13 mouse cellular contexts compared by ENCODE assay signal in genomic region chr7:141371942-141372595, GRCm38 (mm10). TPM values are rescaled to one million over a fixed set of nuclear protein-coding genes. Genes with fewer than 3 reads are reported as not detected.
DNase-seq lines count a peak whose midpoint lies in the region; ATAC-seq and TF ChIP-seq lines count a peak whose summit lies in the region.
"Had no signal": no experiment of that assay in that cellular context is flagged by ENCODE, and none has a peak within 500 bp of the region (broad histone marks: within the 10 kb centered on the region; RNA-seq: fewer than 3 reads in every experiment).

No protein-coding gene starts in this region.

- no peaks in the 10 kb centered on the region for H3K9me3 ChIP-seq in liver, embryonic 12.5 days (replicated peaks)
- H3K9me3 ChIP-seq in liver, embryonic 11.5 days (ENCODE audit: control insufficient read depth, low read length) = no peaks in the 10 kb centered on the region
- H3K9me3 ChIP-seq in stomach, postnatal 0 days (ENCODE audit: control insufficient read depth, low read length) = no peaks in the 10 kb centered on the region
- no peaks in the 10 kb centered on the region for H3K9me3 ChIP-seq in hindbrain, embryonic 11.5 days (ENCODE audit: control insufficient read depth, low read length)
- no peaks in the 10 kb centered on the region for H3K9me3 ChIP-seq in forebrain, postnatal 0 days (ENCODE audit: low read length)
- H3K9me3 ChIP-seq: embryonic facial prominence, embryonic 13.5 days; limb, embryonic 12.5 days; neural tube, embryonic 15.5 days had no signal

- TF ChIP-seq CTCF in stomach, postnatal 0 days (IDR thresholded peaks at IDR 0.05; ENCODE audit: low read depth) = no peak
- no peak for TF ChIP-seq CTCF in forebrain, postnatal 0 days (IDR thresholded peaks at IDR 0.05; ENCODE audit: low read depth)

- H3K9ac ChIP-seq in liver, embryonic 12.5 days = no peak overlapping the region
- H3K9ac ChIP-seq in liver, embryonic 11.5 days (ENCODE audit: low read depth, low read length) = no peak overlapping the region
- no peak overlapping the region for H3K9ac ChIP-seq in stomach, postnatal 0 days (ENCODE audit: low read length)
- no peak overlapping the region for H3K9ac ChIP-seq in hindbrain, embryonic 11.5 days (ENCODE audit: low read depth, low read length)
- no peak overlapping the region for H3K9ac ChIP-seq in forebrain, postnatal 0 days
- H3K9ac ChIP-seq: embryonic facial prominence, embryonic 13.5 days; limb, embryonic 12.5 days; neural tube, embryonic 15.5 days had no signal

- H3K27ac ChIP-seq in liver, embryonic 12.5 days = 0 out of 2 replicates have a peak overlapping the region, but pooled peaks have one; percentile 31
- no peak overlapping the region for H3K27ac ChIP-seq in liver, embryonic 11.5 days (ENCODE audit: low read depth, low read length)
- no peak overlapping the region; the same call in 1 of the 2 replicates for H3K27ac ChIP-seq in stomach, postnatal 0 days (replicated peaks)
- H3K27ac ChIP-seq in hindbrain, embryonic 11.5 days (ENCODE audit: low read depth, low read length) = no peak overlapping the region
- H3K27ac ChIP-seq in forebrain, postnatal 0 days (ENCODE audit: low read depth, low read length) = no peak overlapping the region
- H3K27ac ChIP-seq: embryonic facial prominence, embryonic 13.5 days; limb, embryonic 12.5 days; neural tube, embryonic 15.5 days had no signal

- peaks cover 25% of the 10 kb centered on the region for H3K4me1 ChIP-seq in liver, embryonic 12.5 days
- peaks cover 3% of the 10 kb centered on the region; the same call in 1 of the 2 replicates for H3K4me1 ChIP-seq in liver, embryonic 11.5 days (replicated peaks; ENCODE audit: control insufficient read depth, insufficient read depth, low read length)
- no peaks in the 10 kb centered on the region for H3K4me1 ChIP-seq in stomach, postnatal 0 days (replicated peaks; ENCODE audit: control insufficient read depth, insufficient read depth)
- no peaks in the 10 kb centered on the region for H3K4me1 ChIP-seq in hindbrain, embryonic 11.5 days (replicated peaks; ENCODE audit: control insufficient read depth, insufficient read depth, low read length)
- no peaks in the 10 kb centered on the region for H3K4me1 ChIP-seq in forebrain, postnatal 0 days (ENCODE audit: insufficient read depth)
- H3K4me1 ChIP-seq: limb, embryonic 12.5 days; neural tube, embryonic 15.5 days had no signal

- H3K36me3 ChIP-seq in liver, embryonic 12.5 days = no peaks in the 10 kb centered on the region
- no peaks in the 10 kb centered on the region for H3K36me3 ChIP-seq in liver, embryonic 11.5 days (ENCODE audit: control insufficient read depth, insufficient read depth, low read length)
- H3K36me3 ChIP-seq in stomach, postnatal 0 days (ENCODE audit: control insufficient read depth, insufficient read depth, low read length) = no peaks in the 10 kb centered on the region
- H3K36me3 ChIP-seq in hindbrain, embryonic 11.5 days (ENCODE audit: control insufficient read depth, insufficient read depth, low read length) = no peaks in the 10 kb centered on the region
- no peaks in the 10 kb centered on the region for H3K36me3 ChIP-seq in forebrain, postnatal 0 days (ENCODE audit: insufficient read depth)
- H3K36me3 ChIP-seq: embryonic facial prominence, embryonic 13.5 days; limb, embryonic 12.5 days; neural tube, embryonic 15.5 days had no signal

- no peak for ATAC-seq in liver, embryonic 12.5 days
- ATAC-seq in liver, embryonic 11.5 days (replicated peaks; ENCODE audit: low FRiP score) = no peak
- ATAC-seq in stomach, postnatal 0 days (ENCODE audit: low FRiP score, low TSS enrichment) = peak; percentile 87
- no peak for ATAC-seq in hindbrain, embryonic 11.5 days (ENCODE audit: low FRiP score)
- no peak for ATAC-seq in forebrain, postnatal 0 days

- no peak for DNase-seq in liver, embryonic 11.5 days (ENCODE audit: low spot score)
- DNase-seq in R1 (ENCODE audit: low read depth, low spot score) = peak; percentile 57
- DNase-seq in kidney, postnatal 36 days = peak; percentile 17 to 50
- no peak for DNase-seq in stomach, postnatal 0 days (ENCODE audit: low spot score)
- DNase-seq in hindbrain, embryonic 11.5 days (ENCODE audit: low spot score) = no peak
- DNase-seq in left cerebral cortex, adult 8-10 months (ENCODE audit: low spot score in 2 of 2) = no peak
- no peak for DNase-seq in forebrain, postnatal 0 days
- DNase-seq: cerebellum, adult 9-11 months; thymus, postnatal 36 days had no signal

- no peak overlapping the region for H3K4me3 ChIP-seq in liver, embryonic 12.5 days
- no peak overlapping the region for H3K4me3 ChIP-seq in liver, embryonic 11.5 days (ENCODE audit: low read depth, low read length)
- no peak overlapping the region for H3K4me3 ChIP-seq in stomach, postnatal 0 days (ENCODE audit: low read depth, low read length)
- H3K4me3 ChIP-seq in hindbrain, embryonic 11.5 days (ENCODE audit: low read depth, low read length) = no peak overlapping the region
- H3K4me3 ChIP-seq in forebrain, postnatal 0 days (ENCODE audit: low read depth, low read length) = no peak overlapping the region
- H3K4me3 ChIP-seq: embryonic facial prominence, embryonic 13.5 days; limb, embryonic 12.5 days; neural tube, embryonic 15.5 days had no signal

- no peak for TF ChIP-seq EP300 in stomach, postnatal 0 days (optimal IDR thresholded peaks at IDR 0.05)

- WGBS in liver, embryonic 12.5 days (ENCODE audit: insufficient replicate concordance) = 48% methylated on average over 6 of the region's 6 CpGs
- WGBS in liver, embryonic 11.5 days = 48% methylated on average over 6 of the region's 6 CpGs
- 30% methylated on average over 6 of the region's 6 CpGs for WGBS in stomach, postnatal 0 days
- WGBS in hindbrain, embryonic 11.5 days = 76% methylated on average over 6 of the region's 6 CpGs
- WGBS in forebrain, postnatal 0 days = 79% methylated on average over 6 of the region's 6 CpGs

- H3K27me3 ChIP-seq in liver, embryonic 12.5 days (replicated peaks) = no peaks in the 10 kb centered on the region
- H3K27me3 ChIP-seq in liver, embryonic 11.5 days (replicated peaks; ENCODE audit: control insufficient read depth, insufficient read depth, low read length) = no peaks in the 10 kb centered on the region
- H3K27me3 ChIP-seq in stomach, postnatal 0 days (ENCODE audit: control insufficient read depth, insufficient read depth, low read length) = no peaks in the 10 kb centered on the region
- no peaks in the 10 kb centered on the region for H3K27me3 ChIP-seq in hindbrain, embryonic 11.5 days (ENCODE audit: control insufficient read depth, insufficient read depth, low read length)
- H3K27me3 ChIP-seq in forebrain, postnatal 0 days (ENCODE audit: insufficient read depth, low read length) = no peaks in the 10 kb centered on the region
- H3K27me3 ChIP-seq: embryonic facial prominence, embryonic 13.5 days; limb, embryonic 12.5 days; neural tube, embryonic 15.5 days had no signal

- H3K4me2 ChIP-seq in liver, embryonic 12.5 days = no peak overlapping the region
- no peak overlapping the region for H3K4me2 ChIP-seq in liver, embryonic 11.5 days
- no peak overlapping the region for H3K4me2 ChIP-seq in stomach, postnatal 0 days (replicated peaks; ENCODE audit: low read depth)
- no peak overlapping the region for H3K4me2 ChIP-seq in hindbrain, embryonic 11.5 days (replicated peaks; ENCODE audit: low read depth, low read length)
- no peak overlapping the region for H3K4me2 ChIP-seq in forebrain, postnatal 0 days (ENCODE audit: low read depth)
- H3K4me2 ChIP-seq: embryonic facial prominence, embryonic 13.5 days; limb, embryonic 12.5 days; neural tube, embryonic 15.5 days had no signal

RNA-seq across cellular contexts. Expression of gene Taldo1, which starts 19.9 kb away (rescaled TPM):
- 516 and 525 TPM in 2 replicates for polyA plus RNA-seq in liver, embryonic 12.5 days (2016; fragmentation: Nextera tagmentation; extraction: Ambion mirVana)
- polyA plus RNA-seq in liver, embryonic 11.5 days (2014; fragmentation: Nextera tagmentation; extraction: Ambion mirVana) = 442 and 472 TPM in 2 replicates
- polyA plus RNA-seq in stomach, postnatal 0 days (2015; fragmentation: Nextera tagmentation; extraction: Ambion mirVana) = 459 and 468 TPM in 2 replicates
- 389 and 395 TPM in 2 replicates for polyA plus RNA-seq in hindbrain, embryonic 11.5 days (2014; fragmentation: Nextera tagmentation; extraction: Ambion mirVana)
- 100 to 1,000 TPM in 3 of 4 experiments, 10 to 100 TPM in 1; 99.3 to 109 (median 106) TPM for total RNA-seq in left cerebral cortex, adult 8-10 months (2022)
- total RNA-seq in forebrain, postnatal 0 days (2014; rRNA removed) = 224 and 297 TPM in 2 replicates
- 304 and 352 TPM in 2 replicates for polyA plus RNA-seq in forebrain, postnatal 0 days (2015; fragmentation: Nextera tagmentation; extraction: Ambion mirVana)

RNA-seq across cellular contexts. Expression of gene Eps8l2, which starts 33.4 kb away (rescaled TPM):
- polyA plus RNA-seq in liver, embryonic 12.5 days (2016; fragmentation: Nextera tagmentation; extraction: Ambion mirVana) = 4.9 and 5.6 TPM in 2 replicates
- 5.4 and 7.7 TPM in 2 replicates for polyA plus RNA-seq in liver, embryonic 11.5 days (2014; fragmentation: Nextera tagmentation; extraction: Ambion mirVana)
- polyA plus RNA-seq in stomach, postnatal 0 days (2015; fragmentation: Nextera tagmentation; extraction: Ambion mirVana) = 86.1 and 96.5 TPM in 2 replicates
- 2.1 and 2.6 TPM in 2 replicates for polyA plus RNA-seq in hindbrain, embryonic 11.5 days (2014; fragmentation: Nextera tagmentation; extraction: Ambion mirVana)
- 1 to 10 TPM; 5.4 to 7.9 (median 6.4) TPM for total RNA-seq in left cerebral cortex, adult 8-10 months (2022)
- 1.0 and 1.1 TPM in 2 replicates for total RNA-seq in forebrain, postnatal 0 days (2014; rRNA removed)
- 0.74 and 0.82 TPM in 2 replicates for polyA plus RNA-seq in forebrain, postnatal 0 days (2015; fragmentation: Nextera tagmentation; extraction: Ambion mirVana)

RNA-seq across cellular contexts. Expression of gene Gatd1, which starts 41.9 kb away (rescaled TPM):
- 21.1 and 22.8 TPM in 2 replicates for polyA plus RNA-seq in liver, embryonic 12.5 days (2016; fragmentation: Nextera tagmentation; extraction: Ambion mirVana)
- polyA plus RNA-seq in liver, embryonic 11.5 days (2014; fragmentation: Nextera tagmentation; extraction: Ambion mirVana) = 35.0 and 41.6 TPM in 2 replicates
- 30.8 and 33.8 TPM in 2 replicates for polyA plus RNA-seq in stomach, postnatal 0 days (2015; fragmentation: Nextera tagmentation; extraction: Ambion mirVana)
- 43.3 and 48.1 TPM in 2 replicates for polyA plus RNA-seq in hindbrain, embryonic 11.5 days (2014; fragmentation: Nextera tagmentation; extraction: Ambion mirVana)
- total RNA-seq in left cerebral cortex, adult 8-10 months (2022) = 10 to 100 TPM; 40.6 to 48.1 (median 44.6) TPM
- 58.9 and 65.0 TPM in 2 replicates for total RNA-seq in forebrain, postnatal 0 days (2014; rRNA removed)
- polyA plus RNA-seq in forebrain, postnatal 0 days (2015; fragmentation: Nextera tagmentation; extraction: Ambion mirVana) = 50.5 and 56.0 TPM in 2 replicates

RNA-seq across cellular contexts. Expression of gene Tmem80, which starts 44.5 kb away (rescaled TPM):
- polyA plus RNA-seq in liver, embryonic 12.5 days (2016; fragmentation: Nextera tagmentation; extraction: Ambion mirVana) = 24.3 and 24.8 TPM in 2 replicates
- 22.2 and 27.4 TPM in 2 replicates for polyA plus RNA-seq in liver, embryonic 11.5 days (2014; fragmentation: Nextera tagmentation; extraction: Ambion mirVana)
- polyA plus RNA-seq in stomach, postnatal 0 days (2015; fragmentation: Nextera tagmentation; extraction: Ambion mirVana) = 18.6 and 19.7 TPM in 2 replicates
- 29.7 and 31.9 TPM in 2 replicates for polyA plus RNA-seq in hindbrain, embryonic 11.5 days (2014; fragmentation: Nextera tagmentation; extraction: Ambion mirVana)
- 10 to 100 TPM; 30.2 to 32.2 (median 30.6) TPM for total RNA-seq in left cerebral cortex, adult 8-10 months (2022)
- 25.2 and 33.2 TPM in 2 replicates for total RNA-seq in forebrain, postnatal 0 days (2014; rRNA removed)
- 32.9 and 34.7 TPM in 2 replicates for polyA plus RNA-seq in forebrain, postnatal 0 days (2015; fragmentation: Nextera tagmentation; extraction: Ambion mirVana)

RNA-seq across cellular contexts. Expression of gene Deaf1, which starts 44.6 kb away (rescaled TPM):
- polyA plus RNA-seq in liver, embryonic 12.5 days (2016; fragmentation: Nextera tagmentation; extraction: Ambion mirVana) = 24.7 and 25.6 TPM in 2 replicates
- polyA plus RNA-seq in liver, embryonic 11.5 days (2014; fragmentation: Nextera tagmentation; extraction: Ambion mirVana) = 48.6 and 54.0 TPM in 2 replicates
- polyA plus RNA-seq in stomach, postnatal 0 days (2015; fragmentation: Nextera tagmentation; extraction: Ambion mirVana) = 37.6 and 40.1 TPM in 2 replicates
- 70.0 and 75.9 TPM in 2 replicates for polyA plus RNA-seq in hindbrain, embryonic 11.5 days (2014; fragmentation: Nextera tagmentation; extraction: Ambion mirVana)
- total RNA-seq in left cerebral cortex, adult 8-10 months (2022) = 10 to 100 TPM; 57.2 to 76.6 (median 68.2) TPM
- 238 and 239 TPM in 2 replicates for total RNA-seq in forebrain, postnatal 0 days (2014; rRNA removed)
- 282 and 289 TPM in 2 replicates for polyA plus RNA-seq in forebrain, postnatal 0 days (2015; fragmentation: Nextera tagmentation; extraction: Ambion mirVana)

Comparison
In these comparisons a context has a peak if more than half of its experiments do, and no peak if none do; other contexts are left out.
1. DNase-seq: peak in R1 (single experiment) and kidney, postnatal 36 days (2 of 2); none in liver, embryonic 11.5 days (single experiment), stomach, postnatal 0 days (single experiment), hindbrain, embryonic 11.5 days (single experiment), left cerebral cortex, adult 8-10 months (0 of 2) and forebrain, postnatal 0 days (single experiment).
2. RNA of gene Eps8l2, which starts 33.4 kb away (polyA plus RNA-seq): 86.1 to 96.5 TPM in stomach, postnatal 0 days; 5.4 to 7.7 TPM in liver, embryonic 11.5 days, 4.9 to 5.6 TPM in liver, embryonic 12.5 days, 2.1 to 2.6 TPM in hindbrain, embryonic 11.5 days and 0.74 to 0.82 TPM in forebrain, postnatal 0 days; every median in the first group is over 10 times any median in the second.